Mouse (Mus musculus) retina, postnatal 7 days (tissue): ENCODE measurements around the gene Pigk.
"Not testable (repeated sequence)": the region's sequence is repeated elsewhere in the genome, so short reads cannot be mapped to it uniquely, and the experiment has no call there.

Experiments used
- DNase-seq: peaks from one replicate; pipeline ENCODE4 v3.0.0-alpha.2; 2012; ENCODE audit warnings: low read depth, low spot score

The Pigk gene

GRCm38 (mm10) chr3:152764516-152765312, 50.8 kb downstream of the Pigk start:
- DNase-seq, result no peak

- no peak for DNase-seq
Measured at GRCm38 (mm10) chr3:152767485-152767884, 53.6 kb downstream of the Pigk start.

GRCm38 (mm10) chr3:152770056-152770455, 56.2 kb downstream of the Pigk start:
- DNase-seq, result no peak

- DNase-seq, result no peak
Measured at GRCm38 (mm10) chr3:152776363-152776762, 62.5 kb downstream of the Pigk start.

- DNase-seq, result no peak
Measured at GRCm38 (mm10) chr3:152776872-152777540, 63.1 kb downstream of the Pigk start.

- DNase-seq, result no peak
Measured at GRCm38 (mm10) chr3:152779819-152780218, 65.9 kb downstream of the Pigk start.

- peak; percentile 80 for DNase-seq
Measured at GRCm38 (mm10) chr3:152783792-152784191, 69.9 kb downstream of the Pigk start.

- DNase-seq, result not testable (repeated sequence)
Measured at GRCm38 (mm10) chr3:152784353-152784752, 70.5 kb downstream of the Pigk start.

GRCm38 (mm10) chr3:152788301-152788953, 74.5 kb downstream of the Pigk start:
- DNase-seq, result not testable (repeated sequence)

GRCm38 (mm10) chr3:152792601-152793000, 78.7 kb downstream of the Pigk start:
- DNase-seq, result no peak

GRCm38 (mm10) chr3:152793006-152793405, 79.1 kb downstream of the Pigk start:
- DNase-seq, result no peak

- DNase-seq, result no peak
Measured at GRCm38 (mm10) chr3:152796216-152796615, 82.3 kb downstream of the Pigk start.

- DNase-seq, result no peak
Measured at GRCm38 (mm10) chr3:152797354-152797753, 83.5 kb downstream of the Pigk start.

GRCm38 (mm10) chr3:152799738-152800431, 86.0 kb downstream of the Pigk start:
- peak; percentile 13 for DNase-seq

GRCm38 (mm10) chr3:152813905-152814304, 100.0 kb downstream of the Pigk start:
- DNase-seq, result no peak

- DNase-seq, result no peak
Measured at GRCm38 (mm10) chr3:152815110-152815509, 101.2 kb downstream of the Pigk start.

GRCm38 (mm10) chr3:152820406-152820805, 106.5 kb downstream of the Pigk start:
- no peak for DNase-seq

GRCm38 (mm10) chr3:152821202-152821601, 107.3 kb downstream of the Pigk start:
- DNase-seq, result peak; percentile 9

GRCm38 (mm10) chr3:152831377-152831776, 117.5 kb downstream of the Pigk start:
- no peak for DNase-seq

- DNase-seq, result no peak
Measured at GRCm38 (mm10) chr3:152831974-152832373, 118.1 kb downstream of the Pigk start.

- DNase-seq, result no peak
Measured at GRCm38 (mm10) chr3:152832436-152832835, 118.5 kb downstream of the Pigk start.

GRCm38 (mm10) chr3:152837407-152837806, 123.5 kb downstream of the Pigk start:
- DNase-seq, result no peak
